ENCODE assay signal across 8 mouse cellular contexts in the genomic region with DNA sequence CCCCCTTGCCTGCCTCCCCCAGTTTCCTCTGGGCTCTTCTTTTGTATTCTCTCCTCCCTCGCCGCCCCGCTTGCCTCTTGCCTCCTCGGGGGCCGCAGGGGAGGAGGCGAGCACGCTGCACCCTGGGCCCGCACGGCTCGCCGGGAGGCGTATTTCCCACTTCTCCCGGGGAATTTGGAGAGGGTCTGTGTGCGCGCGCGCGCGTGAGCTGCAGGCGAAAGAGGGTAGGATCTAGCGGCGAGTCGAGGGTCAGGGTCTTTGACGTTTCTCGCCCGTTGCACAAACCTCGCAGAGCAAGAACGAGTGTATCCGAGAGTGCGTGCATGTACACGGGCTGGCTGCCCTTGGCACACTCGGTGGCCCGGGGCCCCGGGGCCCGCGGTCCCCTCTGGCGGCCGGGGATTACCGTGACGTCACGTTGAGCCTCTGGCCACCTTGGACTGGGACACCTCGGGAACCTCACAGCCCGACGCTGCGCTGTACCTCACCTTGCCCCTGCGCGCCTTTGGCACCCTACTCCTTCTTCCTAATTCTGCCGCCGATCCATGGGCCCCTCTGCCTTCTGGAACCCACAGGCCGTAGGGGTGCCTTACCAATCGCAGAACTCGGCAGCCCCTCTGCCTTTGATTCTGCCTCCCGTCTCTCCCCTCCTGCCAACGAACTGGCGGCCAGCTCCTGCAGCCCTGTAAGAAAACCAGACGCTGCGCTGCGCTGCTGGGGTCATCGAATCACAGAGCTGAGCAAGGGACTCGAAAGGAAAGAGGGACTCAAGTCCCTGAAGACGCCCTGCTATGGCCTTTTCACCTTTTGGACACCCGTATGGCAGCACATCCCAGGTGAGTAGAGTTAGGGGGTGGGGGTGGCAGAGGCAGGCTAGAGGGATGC. TPM values are rescaled to one million over a fixed set of nuclear protein-coding genes. Genes with fewer than 3 reads are reported as not detected.
DNase-seq lines count a peak whose midpoint lies in the region; ATAC-seq lines count a peak whose summit lies in the region.

A gene (plus strand): TSS at position 45 of the 885 bp plus-strand sequence.

- DNase-seq in lung, postnatal 25 days (ENCODE audit: low spot score) = no peak
- peak; percentile 39 for DNase-seq in forebrain, embryonic 14.5 days (ENCODE audit: low spot score)
- no peak for DNase-seq in cerebellum, adult 9-11 months
- DNase-seq in layer of hippocampus, adult 18-20 months (ENCODE audit: low spot score in 2 of 2) = no peak

- H3K27ac ChIP-seq in lung, embryonic 16.5 days (ENCODE audit: low read length) = no peak within 1 kb of the TSS
- H3K27ac ChIP-seq in forebrain, embryonic 14.5 days (ENCODE audit: low read depth, low read length) = no peak within 1 kb of the TSS
- H3K27ac ChIP-seq in limb, embryonic 13.5 days = no peak within 1 kb of the TSS
- no peak within 1 kb of the TSS for H3K27ac ChIP-seq in stomach, embryonic 15.5 days

- no peaks in the 10 kb centered on the region for H3K36me3 ChIP-seq in lung, embryonic 16.5 days (ENCODE audit: control insufficient read depth, insufficient read depth, low read length)
- H3K36me3 ChIP-seq in forebrain, embryonic 14.5 days (ENCODE audit: control insufficient read depth, insufficient read depth, low read length) = no peaks in the 10 kb centered on the region
- H3K36me3 ChIP-seq in limb, embryonic 13.5 days = no peaks in the 10 kb centered on the region
- no peaks in the 10 kb centered on the region for H3K36me3 ChIP-seq in stomach, embryonic 15.5 days

- peak within 1 kb of the TSS; percentile 73 for H3K4me2 ChIP-seq in lung, embryonic 16.5 days (ENCODE audit: low read depth, low read length)
- H3K4me2 ChIP-seq in forebrain, embryonic 14.5 days (ENCODE audit: low read length) = peak within 1 kb of the TSS; percentile 79
- H3K4me2 ChIP-seq in limb, embryonic 13.5 days (replicated peaks) = peak within 1 kb of the TSS; percentile 84
- H3K4me2 ChIP-seq in stomach, embryonic 15.5 days = peak within 1 kb of the TSS; percentile 64

- under 1% methylated on average over 59 of the region's 62 CpGs for WGBS in lung, embryonic 16.5 days
- WGBS in forebrain, embryonic 14.5 days = under 1% methylated on average over 59 of the region's 62 CpGs
- 1% methylated on average over 59 of the region's 62 CpGs for WGBS in limb, embryonic 13.5 days
- 2% methylated on average over 60 of the region's 62 CpGs for WGBS in stomach, embryonic 15.5 days

- peaks cover 10% of the 10 kb centered on the region; the same call in 1 of the 2 replicates for H3K4me1 ChIP-seq in lung, embryonic 16.5 days (replicated peaks; ENCODE audit: control insufficient read depth, insufficient read depth, low read length)
- peaks cover 9% of the 10 kb centered on the region for H3K4me1 ChIP-seq in forebrain, embryonic 14.5 days (ENCODE audit: control insufficient read depth, insufficient read depth, low read length)
- peaks cover 33% of the 10 kb centered on the region for H3K4me1 ChIP-seq in limb, embryonic 13.5 days
- H3K4me1 ChIP-seq in stomach, embryonic 15.5 days = peaks cover 21% of the 10 kb centered on the region

- H3K4me3 ChIP-seq in lung, embryonic 16.5 days (ENCODE audit: low read length) = peak within 1 kb of the TSS; percentile 47
- peak within 1 kb of the TSS; percentile 38 for H3K4me3 ChIP-seq in forebrain, embryonic 14.5 days (ENCODE audit: low read depth, low read length)
- H3K4me3 ChIP-seq in limb, embryonic 13.5 days = peak within 1 kb of the TSS; percentile 53
- H3K4me3 ChIP-seq in stomach, embryonic 15.5 days (replicated peaks) = peak within 1 kb of the TSS; percentile 36

- 0 out of 2 replicates have a peak, but pooled peaks have one; percentile 19 for ATAC-seq in lung, embryonic 16.5 days (ENCODE audit: low read depth)
- ATAC-seq in forebrain, embryonic 14.5 days = peak; percentile 48; the same call in 1 of the 2 replicates
- no peak; the same call in 1 of the 2 replicates for ATAC-seq in limb, embryonic 13.5 days (ENCODE audit: low FRiP score, low read depth)
- ATAC-seq in stomach, embryonic 15.5 days (ENCODE audit: insufficient read depth, low FRiP score, low read depth) = no peak
- ATAC-seq in CD4-positive, CD25-positive, alpha-beta regulatory T cell, adult 4 months = no peak

- H3K9me3 ChIP-seq in lung, embryonic 16.5 days (ENCODE audit: control insufficient read depth, low read length) = no peaks in the 10 kb centered on the region
- no peaks in the 10 kb centered on the region for H3K9me3 ChIP-seq in forebrain, embryonic 14.5 days (replicated peaks; ENCODE audit: control insufficient read depth, low read length)
- no peaks in the 10 kb centered on the region for H3K9me3 ChIP-seq in limb, embryonic 13.5 days
- H3K9me3 ChIP-seq in stomach, embryonic 15.5 days = no peaks in the 10 kb centered on the region

- H3K9ac ChIP-seq in lung, embryonic 16.5 days (ENCODE audit: low read length) = peak within 1 kb of the TSS; percentile 25; the same call in 1 of the 2 replicates
- peak within 1 kb of the TSS; percentile 32 for H3K9ac ChIP-seq in forebrain, embryonic 14.5 days (ENCODE audit: low read length)
- H3K9ac ChIP-seq in limb, embryonic 13.5 days = peak within 1 kb of the TSS; percentile 59
- H3K9ac ChIP-seq in stomach, embryonic 15.5 days = no peak within 1 kb of the TSS

- peaks cover 83% of the 10 kb centered on the region for H3K27me3 ChIP-seq in lung, embryonic 16.5 days (ENCODE audit: control insufficient read depth, insufficient read depth, low read depth, low read length)
- H3K27me3 ChIP-seq in forebrain, embryonic 14.5 days (replicated peaks; ENCODE audit: control insufficient read depth, insufficient read depth, low read length) = peaks cover 93% of the 10 kb centered on the region
- H3K27me3 ChIP-seq in limb, embryonic 13.5 days = peaks cover 100% of the 10 kb centered on the region
- H3K27me3 ChIP-seq in stomach, embryonic 15.5 days (replicated peaks) = peaks cover 84% of the 10 kb centered on the region

RNA-seq across cellular contexts. Expression of the gene that starts here (rescaled TPM):
- 0.10 and 0.16 TPM in 2 replicates for polyA plus RNA-seq in lung, embryonic 16.5 days (2015; fragmentation: Nextera tagmentation; extraction: Ambion mirVana)
- polyA plus RNA-seq in forebrain, embryonic 14.5 days (2014; fragmentation: Nextera tagmentation; extraction: Ambion mirVana) = 0.38 and 0.69 TPM in 2 replicates
- 5.5 and 5.8 TPM in 2 replicates for polyA plus RNA-seq in limb, embryonic 13.5 days (2015; fragmentation: Nextera tagmentation; extraction: Ambion mirVana)
- polyA plus RNA-seq in stomach, embryonic 15.5 days (2015; fragmentation: Nextera tagmentation; extraction: Ambion mirVana) = 0.04 and 0.09 TPM in 2 replicates
- total RNA-seq in layer of hippocampus, adult 18-20 months (2021) = under 1 TPM; 0.10 TPM
- not detected for polyA plus RNA-seq in CD4-positive, CD25-positive, alpha-beta regulatory T cell, adult 4 months (2017; shearing (Covaris generic))

Comparison
In these comparisons a context has a peak if more than half of its experiments do, and no peak if none do; other contexts are left out.
1. Peak in ATAC-seq, H3K4me3 ChIP-seq, H3K9ac ChIP-seq and H3K4me2 ChIP-seq in lung, embryonic 16.5 days; RNA of the gene not detected or under 1 TPM.
2. Peak in DNase-seq, ATAC-seq, H3K4me3 ChIP-seq, H3K9ac ChIP-seq and H3K4me2 ChIP-seq in forebrain, embryonic 14.5 days; RNA of the gene not detected or under 1 TPM.